Mouse (Mus musculus): Measurements from ENCODE around the gene Vps52. TPM values are rescaled to one million over a fixed set of nuclear protein-coding genes. Genes with fewer than 3 reads are reported as not detected.
"Not testable (repeated sequence)": the region's sequence is repeated elsewhere in the genome, so short reads cannot be mapped to it uniquely, and the experiment has no call there.

Vps52 gene
- total RNA-seq, 4 experiments from 2014 or later = 58.6 to 83.5 (median 69.6) TPM

- DNase-seq = no peak
Measured at GRCm38 (mm10) chr17:33968489-33968888, 12.9 kb downstream of the Vps52 start.

- no peak for DNase-seq
Measured at GRCm38 (mm10) chr17:33968927-33969326, 13.3 kb downstream of the Vps52 start.

GRCm38 (mm10) chr17:33969394-33969793, 13.8 kb downstream of the Vps52 start:
- DNase-seq = no peak

GRCm38 (mm10) chr17:33972691-33973090, 17.1 kb downstream of the Vps52 start:
- DNase-seq = no peak

GRCm38 (mm10) chr17:33973572-33973971, 18.0 kb downstream of the Vps52 start:
- no peak for DNase-seq

GRCm38 (mm10) chr17:33977861-33978557, 22.4 kb downstream of the Vps52 start:
- no peak for DNase-seq

GRCm38 (mm10) chr17:33978631-33979031, 23.0 kb downstream of the Vps52 start:
- DNase-seq = peak; percentile 87

- DNase-seq = no peak
Measured at GRCm38 (mm10) chr17:33979512-33980050, 24.0 kb downstream of the Vps52 start.

GRCm38 (mm10) chr17:33980181-33981035, 24.8 kb downstream of the Vps52 start:
- DNase-seq = no peak

- peak; percentile 89 for DNase-seq
Measured at GRCm38 (mm10) chr17:33981192-33981909, 25.7 kb downstream of the Vps52 start.

- not testable (repeated sequence) for DNase-seq
Measured at GRCm38 (mm10) chr17:33982136-33982535, 26.5 kb downstream of the Vps52 start.

GRCm38 (mm10) chr17:33991788-33992664, 36.4 kb downstream of the Vps52 start:
- DNase-seq = no peak

- no peak for DNase-seq
Measured at GRCm38 (mm10) chr17:33994959-33995358, 39.3 kb downstream of the Vps52 start.

- DNase-seq = no peak
Measured at GRCm38 (mm10) chr17:33995651-33996050, 40.0 kb downstream of the Vps52 start.

GRCm38 (mm10) chr17:33997025-33997424, 41.4 kb downstream of the Vps52 start:
- DNase-seq = not testable (repeated sequence)

- DNase-seq = not testable (repeated sequence)
Measured at GRCm38 (mm10) chr17:33998697-33999096, 43.1 kb downstream of the Vps52 start.

GRCm38 (mm10) chr17:33999341-34000149, 43.9 kb downstream of the Vps52 start:
- no peak for DNase-seq

- DNase-seq = peak; percentile 95
Measured at GRCm38 (mm10) chr17:34000150-34000537, 44.5 kb downstream of the Vps52 start, which contains the start of gene H2-K1. TSS of gene H2-K1 (minus strand) at chr17:34000347.

GRCm38 (mm10) chr17:34000796-34001195, 45.2 kb downstream of the Vps52 start:
- not testable (repeated sequence) for DNase-seq

- DNase-seq = no peak
Measured at GRCm38 (mm10) chr17:34003426-34003825, 47.8 kb downstream of the Vps52 start.

- DNase-seq = no peak
Measured at GRCm38 (mm10) chr17:34006570-34006969, 51.0 kb downstream of the Vps52 start.
